Comparison of ENCODE assay signal across 23 mouse cellular contexts in the genomic region with DNA sequence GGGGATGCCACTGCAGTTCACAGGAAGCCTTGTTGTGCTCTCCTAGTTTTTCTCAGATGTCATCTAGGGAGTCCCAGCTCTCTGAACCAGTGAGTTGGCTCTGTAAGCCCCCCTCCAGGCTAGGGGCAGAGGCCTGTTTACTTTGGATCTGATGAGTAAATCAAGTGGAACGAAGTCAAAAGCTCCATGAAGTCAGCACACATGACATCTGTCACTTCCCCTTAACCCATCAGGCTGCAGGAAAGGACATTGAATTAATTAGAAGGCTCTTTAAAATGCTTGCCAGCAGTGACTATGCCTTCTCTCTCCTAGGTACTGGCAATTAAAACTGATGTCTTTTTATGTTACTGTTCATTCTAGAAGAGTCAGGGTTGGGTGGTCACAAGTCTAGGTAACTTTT.
DNase-seq lines count a peak whose midpoint lies in the region; ATAC-seq and TF ChIP-seq lines count a peak whose summit lies in the region.
"Had no signal": no experiment of that assay in that cellular context is flagged by ENCODE, and none has a peak within 500 bp of the region (broad histone marks: within the 10 kb centered on the region; RNA-seq: fewer than 3 reads in every experiment).

No protein-coding gene starts in this region.

- DNase-seq in heart, embryonic 10.5 days (ENCODE audit: low spot score): no peak
- no peak for DNase-seq in heart, postnatal 25 days (ENCODE audit: low spot score)
- peak; percentile 19 for DNase-seq in kidney, postnatal 0 days (ENCODE audit: low spot score)
- no peak for DNase-seq in kidney, postnatal 4 days
- peak; percentile 62 for DNase-seq in midbrain, postnatal 0 days (ENCODE audit: low spot score)
- DNase-seq in adrenal gland, postnatal 14 days: no peak
- DNase-seq in gastrocnemius, adult 2 months: no peak
- DNase-seq: adrenal gland, postnatal 36 days; cerebellum, adult 11-12 months; forebrain, postnatal 0 days; gastrocnemius, postnatal 25 days; heart, adult 18-20 months; heart, postnatal 14 days; kidney, postnatal 36 days; lung, embryonic 14.5 days; thymus, postnatal 25 days had no signal

- H3K9me3 ChIP-seq in heart, embryonic 10.5 days: no peaks in the 10 kb centered on the region
- H3K9me3 ChIP-seq in kidney, postnatal 0 days (replicated peaks; ENCODE audit: low read length): no peaks in the 10 kb centered on the region
- no peaks in the 10 kb centered on the region for H3K9me3 ChIP-seq in midbrain, postnatal 0 days (ENCODE audit: low read length)
- H3K9me3 ChIP-seq in midbrain, embryonic 15.5 days: no peaks in the 10 kb centered on the region
- H3K9me3 ChIP-seq: embryonic facial prominence, embryonic 15.5 days; heart, embryonic 13.5 days; limb, embryonic 15.5 days had no signal

- H3K4me3 ChIP-seq in heart, embryonic 10.5 days: no peak overlapping the region
- no peak overlapping the region for H3K4me3 ChIP-seq in kidney, postnatal 0 days (replicated peaks; ENCODE audit: low read depth, low read length)
- H3K4me3 ChIP-seq in midbrain, postnatal 0 days (ENCODE audit: low read depth, low read length): no peak overlapping the region
- no peak overlapping the region for H3K4me3 ChIP-seq in midbrain, embryonic 15.5 days
- no peak overlapping the region for H3K4me3 ChIP-seq in gastrocnemius, adult 2 months
- H3K4me3 ChIP-seq: embryonic facial prominence, embryonic 15.5 days; heart, embryonic 13.5 days; limb, embryonic 15.5 days had no signal

- H3K9ac ChIP-seq in kidney, postnatal 0 days (ENCODE audit: low read depth, low read length): no peak overlapping the region
- no peak overlapping the region for H3K9ac ChIP-seq in midbrain, postnatal 0 days (replicated peaks; ENCODE audit: low read length, poor library complexity, severe bottlenecking)
- no peak overlapping the region for H3K9ac ChIP-seq in midbrain, embryonic 15.5 days
- H3K9ac ChIP-seq: embryonic facial prominence, embryonic 15.5 days; forebrain, postnatal 0 days; heart, embryonic 13.5 days; limb, embryonic 15.5 days; liver, embryonic 14.5 days; lung, embryonic 14.5 days had no signal

- 39% methylated on average over 1 of the region's 1 CpGs for WGBS in heart, embryonic 10.5 days
- 13% methylated on average over 1 of the region's 1 CpGs for WGBS in kidney, postnatal 0 days
- 4% methylated on average over 1 of the region's 1 CpGs for WGBS in midbrain, postnatal 0 days
- WGBS in midbrain, embryonic 15.5 days: 11% methylated on average over 1 of the region's 1 CpGs

- no peak for ATAC-seq in kidney, postnatal 0 days (replicated peaks; ENCODE audit: low FRiP score, low read depth)
- ATAC-seq in midbrain, postnatal 0 days (ENCODE audit: low FRiP score): no peak
- ATAC-seq in midbrain, embryonic 15.5 days (replicated peaks): no peak
- ATAC-seq: CD4-positive, CD25-positive, alpha-beta regulatory T cell, adult 4 months; forebrain, postnatal 0 days; intestine, postnatal 0 days had no signal

- 0 out of 2 replicates have a peak, but pooled peaks cover 5% of the 10 kb centered on the region for H3K4me1 ChIP-seq in heart, embryonic 10.5 days
- no peaks in the 10 kb centered on the region for H3K4me1 ChIP-seq in kidney, postnatal 0 days (replicated peaks; ENCODE audit: insufficient read depth, low read length)
- H3K4me1 ChIP-seq in midbrain, postnatal 0 days (ENCODE audit: insufficient read depth, low read length): no peaks in the 10 kb centered on the region
- H3K4me1 ChIP-seq in midbrain, embryonic 15.5 days: no peaks in the 10 kb centered on the region

- H3K4me2 ChIP-seq in kidney, postnatal 0 days (ENCODE audit: low read length): no peak overlapping the region
- H3K4me2 ChIP-seq in midbrain, postnatal 0 days (ENCODE audit: low read depth, low read length, poor library complexity, severe bottlenecking): no peak overlapping the region
- no peak overlapping the region for H3K4me2 ChIP-seq in midbrain, embryonic 15.5 days
- H3K4me2 ChIP-seq: embryonic facial prominence, embryonic 15.5 days; heart, embryonic 13.5 days; limb, embryonic 15.5 days; lung, embryonic 14.5 days had no signal

- H3K27me3 ChIP-seq in heart, embryonic 10.5 days (ENCODE audit: insufficient read depth, poor library complexity, severe bottlenecking): peaks cover 12% of the 10 kb centered on the region; the same call in 1 of the 2 replicates
- H3K27me3 ChIP-seq in kidney, postnatal 0 days (ENCODE audit: insufficient read depth, low read length): no peaks in the 10 kb centered on the region
- no peaks in the 10 kb centered on the region for H3K27me3 ChIP-seq in midbrain, postnatal 0 days (ENCODE audit: insufficient read depth, low read length)
- H3K27me3 ChIP-seq in midbrain, embryonic 15.5 days (replicated peaks): no peaks in the 10 kb centered on the region
- H3K27me3 ChIP-seq: embryonic facial prominence, embryonic 15.5 days; limb, embryonic 15.5 days had no signal

- H3K36me3 ChIP-seq in heart, embryonic 10.5 days: no peaks in the 10 kb centered on the region
- no peaks in the 10 kb centered on the region for H3K36me3 ChIP-seq in kidney, postnatal 0 days (ENCODE audit: insufficient read depth, low read length)
- no peaks in the 10 kb centered on the region for H3K36me3 ChIP-seq in midbrain, postnatal 0 days (ENCODE audit: insufficient read depth, low read length)
- no peaks in the 10 kb centered on the region for H3K36me3 ChIP-seq in midbrain, embryonic 15.5 days (replicated peaks)
- H3K36me3 ChIP-seq: embryonic facial prominence, embryonic 15.5 days; heart, embryonic 13.5 days; limb, embryonic 15.5 days had no signal

- intact Hi-C loops in heart, postnatal 25 days (cut with DNase I): no loop called here
- intact Hi-C loops in gastrocnemius, adult 2 months (cut with DNase I): no loop called here

- H3K27ac ChIP-seq in heart, embryonic 10.5 days: 0 out of 2 replicates have a peak overlapping the region, but pooled peaks have one; percentile 37
- H3K27ac ChIP-seq in kidney, postnatal 0 days: no peak overlapping the region
- no peak overlapping the region for H3K27ac ChIP-seq in midbrain, postnatal 0 days (ENCODE audit: low read depth, low read length)
- no peak overlapping the region for H3K27ac ChIP-seq in midbrain, embryonic 15.5 days
- no peak overlapping the region for H3K27ac ChIP-seq in gastrocnemius, adult 2 months
- H3K27ac ChIP-seq: embryonic facial prominence, embryonic 15.5 days; heart, embryonic 13.5 days; limb, embryonic 15.5 days; liver, embryonic 14.5 days had no signal

- TF ChIP-seq CTCF in kidney, postnatal 0 days (IDR thresholded peaks at IDR 0.05; ENCODE audit: low read depth): no peak
- no peak for TF ChIP-seq CTCF in midbrain, postnatal 0 days (IDR thresholded peaks at IDR 0.05)
- TF ChIP-seq CTCF in gastrocnemius, adult 2 months (IDR thresholded peaks at IDR 0.05): no peak

Comparison
In these comparisons a context has a peak if more than half of its experiments do, and no peak if none do; other contexts are left out.
1. DNase-seq: peak in kidney, postnatal 0 days (single experiment) and midbrain, postnatal 0 days (single experiment); none in heart, embryonic 10.5 days (single experiment), heart, postnatal 25 days (single experiment), kidney, postnatal 4 days (0 of 2), adrenal gland, postnatal 14 days (single experiment) and gastrocnemius, adult 2 months (single experiment).